Mouse (Mus musculus): Measurements from ENCODE around the gene Btd. TPM values are rescaled to one million over a fixed set of nuclear protein-coding genes. Genes with fewer than 3 reads are reported as not detected.
"Not testable (repeated sequence)": the region's sequence is repeated elsewhere in the genome, so short reads cannot be mapped to it uniquely, and the experiment has no call there.

The Btd gene
- polyA plus RNA-seq (2014; fragmentation: Nextera tagmentation; extraction: Ambion mirVana), result 17.3 and 19.0 TPM in 2 replicates

DNA sequence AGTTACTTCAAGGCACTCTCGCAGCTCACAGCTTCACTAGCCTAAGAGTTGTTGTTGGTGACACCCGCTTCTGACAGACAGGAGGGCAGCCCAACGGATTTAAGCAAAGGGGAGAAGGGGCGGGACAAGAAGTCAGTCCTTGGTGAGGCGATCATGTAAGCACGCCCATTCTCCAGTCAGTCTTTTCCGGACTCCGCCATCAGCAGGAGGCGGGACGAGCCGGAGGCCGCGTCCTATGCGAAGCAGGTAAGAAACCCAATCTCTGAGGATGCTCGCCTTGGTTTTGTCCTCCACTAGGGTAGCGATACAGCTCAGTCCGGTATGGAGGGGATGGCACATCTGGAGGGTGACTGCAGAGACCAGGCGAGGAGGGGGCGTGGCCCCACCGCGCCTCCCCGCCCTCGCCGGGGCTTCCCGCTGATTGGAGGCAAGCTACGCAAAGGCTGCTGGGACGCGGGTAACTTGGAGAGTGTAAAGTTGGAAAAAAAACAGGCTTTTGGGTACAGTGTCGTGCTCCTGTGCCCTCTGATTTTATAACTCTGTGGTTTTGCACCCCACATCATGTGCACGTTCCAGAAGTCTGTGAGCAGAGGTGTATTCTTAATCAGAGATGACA lies at the start of gene Btd, which contains the start of gene Hacl1:
Gene Btd, plus strand, starts transcription at position 139 of the 616 bp plus-strand sequence.
Gene Hacl1, minus strand, starts transcription at position 397 of the 616 bp plus-strand sequence.
- DNase-seq (ENCODE audit: low spot score) (peak; percentile 95), ATAC-seq (peak; percentile 99)
- WGBS, result under 1% methylated on average over 30 of the region's 30 CpGs
- H3K27ac ChIP-seq (ENCODE audit: low read depth, low read length), result peak within 1 kb of the TSS; percentile 77
- no peaks in the 10 kb centered on the region for H3K36me3 ChIP-seq (ENCODE audit: control insufficient read depth, insufficient read depth, low read length)
- peak within 1 kb of the TSS; percentile 65 for H3K4me3 ChIP-seq (ENCODE audit: low read depth, low read length)
- H3K4me2 ChIP-seq (ENCODE audit: low read length), result peak within 1 kb of the TSS; percentile 90
- peaks cover 11% of the 10 kb centered on the region for H3K4me1 ChIP-seq (ENCODE audit: control insufficient read depth, insufficient read depth, low read length)
- H3K9me3 ChIP-seq (replicated peaks; ENCODE audit: control insufficient read depth, low read length), result no peaks in the 10 kb centered on the region
- no peaks in the 10 kb centered on the region for H3K27me3 ChIP-seq (replicated peaks; ENCODE audit: control insufficient read depth, insufficient read depth, low read length)
- H3K9ac ChIP-seq (ENCODE audit: low read length), result peak within 1 kb of the TSS; percentile 66

DNA sequence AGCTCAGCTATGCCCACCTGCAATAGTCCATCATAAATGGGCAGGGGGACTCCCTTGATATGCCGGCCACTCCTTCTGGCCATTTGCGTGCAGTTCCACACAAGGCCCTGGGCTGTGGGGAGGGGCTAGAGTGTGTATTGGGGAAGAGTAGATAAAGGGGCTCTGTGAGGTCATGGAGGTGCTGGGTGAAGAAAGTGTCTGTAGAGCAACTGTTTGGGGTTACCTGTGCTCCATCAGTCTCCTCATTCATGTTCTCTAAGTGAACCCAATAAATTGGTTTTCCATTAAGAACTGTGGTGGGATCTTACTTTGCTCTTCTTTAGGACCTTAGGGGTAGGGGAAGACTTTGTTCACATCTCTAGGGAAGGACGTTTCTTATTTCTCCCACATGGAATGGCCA lies 49.6 kb upstream of the Btd start, which contains the start of gene Colq:
Gene Colq, minus strand, starts transcription at position 101 of the 400 bp plus-strand sequence.
- ATAC-seq, result no peak
- DNase-seq (ENCODE audit: low spot score), result no peak
- Histone ChIP-seq H3K36me3 (ENCODE audit: control insufficient read depth, insufficient read depth, low read length) (no peaks in the 10 kb centered on the region), H3K9ac (ENCODE audit: low read length) (no peak within 1 kb of the TSS), H3K27ac (ENCODE audit: low read depth, low read length) (no peak within 1 kb of the TSS), H3K4me1 (ENCODE audit: control insufficient read depth, insufficient read depth, low read length) (no peaks in the 10 kb centered on the region), H3K27me3 (replicated peaks; ENCODE audit: control insufficient read depth, insufficient read depth, low read length) (no peaks in the 10 kb centered on the region), H3K4me3 (ENCODE audit: low read depth, low read length) (no peak within 1 kb of the TSS), H3K4me2 (ENCODE audit: low read length) (no peak within 1 kb of the TSS), H3K9me3 (replicated peaks; ENCODE audit: control insufficient read depth, low read length) (no peaks in the 10 kb centered on the region)
- WGBS, result 90% methylated on average over 3 of the region's 3 CpGs

DNA sequence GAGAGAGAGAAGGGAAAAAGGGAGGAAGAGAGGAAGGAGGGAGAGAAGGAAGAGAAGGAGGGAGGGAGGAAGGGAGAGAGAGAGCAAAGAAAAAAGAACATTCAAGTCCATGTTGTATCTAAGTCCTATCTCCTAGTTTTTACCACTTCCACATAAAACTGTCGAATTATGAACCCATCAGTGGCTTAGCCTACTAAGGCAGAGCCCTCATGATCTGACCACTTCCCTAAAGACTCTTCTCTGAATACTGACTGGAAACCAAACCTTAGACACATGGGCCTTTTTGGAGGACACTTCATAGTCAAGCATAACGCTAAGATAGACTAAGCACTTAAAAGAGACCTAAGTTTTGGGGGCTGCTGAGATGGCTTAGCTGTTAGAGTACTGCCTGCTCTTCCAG lies 47.8 kb upstream of the Btd start:
- ATAC-seq (no peak), DNase-seq (ENCODE audit: low spot score) (no peak)
- WGBS, result 89% methylated on average over 2 of the region's 2 CpGs
- H3K4me2 ChIP-seq (ENCODE audit: low read length), result no peak overlapping the region
- no peaks in the 10 kb centered on the region for H3K27me3 ChIP-seq (replicated peaks; ENCODE audit: control insufficient read depth, insufficient read depth, low read length)
- H3K9me3 ChIP-seq (replicated peaks; ENCODE audit: control insufficient read depth, low read length), result no peaks in the 10 kb centered on the region
- H3K9ac ChIP-seq (ENCODE audit: low read length), result no peak overlapping the region
- no peak overlapping the region for H3K27ac ChIP-seq (ENCODE audit: low read depth, low read length)
- no peak overlapping the region for H3K4me3 ChIP-seq (ENCODE audit: low read depth, low read length)
- no peaks in the 10 kb centered on the region for H3K4me1 ChIP-seq (ENCODE audit: control insufficient read depth, insufficient read depth, low read length)
- H3K36me3 ChIP-seq (ENCODE audit: control insufficient read depth, insufficient read depth, low read length), result no peaks in the 10 kb centered on the region

DNA sequence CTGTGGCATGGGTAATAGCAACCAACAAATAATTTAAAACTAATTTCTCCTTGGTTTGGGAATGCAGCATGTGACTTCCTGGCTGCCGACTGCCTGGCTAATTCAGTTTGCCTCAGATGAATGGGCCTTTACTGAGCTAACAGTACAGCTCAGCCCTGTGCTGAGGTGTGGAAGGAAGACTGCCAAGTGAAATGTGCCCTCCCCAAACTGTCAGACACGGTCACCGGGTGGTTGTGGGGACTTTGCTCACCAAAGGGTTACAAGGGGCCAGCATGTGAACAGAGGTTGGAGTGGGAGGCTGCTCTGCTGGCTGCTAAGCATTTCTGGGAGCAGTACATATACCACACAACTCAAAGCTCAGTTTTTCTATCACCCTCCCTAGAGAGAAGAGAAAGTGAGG lies 46.1 kb upstream of the Btd start:
- no peak overlapping the region for H3K9ac ChIP-seq (ENCODE audit: low read length)
- no peak for ATAC-seq
- 80% methylated on average over 3 of the region's 3 CpGs for WGBS
- H3K4me3 ChIP-seq (ENCODE audit: low read depth, low read length), result no peak overlapping the region
- H3K4me1 ChIP-seq (ENCODE audit: control insufficient read depth, insufficient read depth, low read length), result no peaks in the 10 kb centered on the region
- H3K36me3 ChIP-seq (ENCODE audit: control insufficient read depth, insufficient read depth, low read length), result no peaks in the 10 kb centered on the region
- H3K27me3 ChIP-seq (replicated peaks; ENCODE audit: control insufficient read depth, insufficient read depth, low read length), result no peaks in the 10 kb centered on the region
- no peak overlapping the region for H3K27ac ChIP-seq (ENCODE audit: low read depth, low read length)
- H3K9me3 ChIP-seq (replicated peaks; ENCODE audit: control insufficient read depth, low read length), result no peaks in the 10 kb centered on the region
- H3K4me2 ChIP-seq (ENCODE audit: low read length), result no peak overlapping the region
- no peak for DNase-seq (ENCODE audit: low spot score)

DNA sequence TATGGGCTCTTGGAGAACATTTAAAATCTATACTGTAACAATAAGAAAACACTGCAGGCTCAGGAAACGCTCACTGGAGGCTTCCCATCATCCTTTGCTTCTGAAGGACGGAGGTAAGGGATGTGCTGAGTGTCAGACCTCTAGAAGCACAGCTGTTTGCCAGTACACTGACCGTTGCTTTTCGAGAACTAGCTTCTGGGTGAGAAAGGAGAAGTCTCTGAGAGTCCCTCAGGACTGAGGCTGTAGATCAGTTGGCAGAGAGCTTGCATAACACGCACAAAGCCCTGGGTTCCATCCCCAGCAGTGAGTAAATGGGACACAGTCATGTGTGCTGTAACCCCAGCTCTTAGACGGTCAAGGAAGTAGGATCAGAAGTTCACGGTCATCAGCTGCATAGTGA lies 44.4 kb upstream of the Btd start:
- H3K36me3 ChIP-seq (ENCODE audit: control insufficient read depth, insufficient read depth, low read length), result no peaks in the 10 kb centered on the region
- WGBS, result 88% methylated on average over 7 of the region's 7 CpGs

DNA sequence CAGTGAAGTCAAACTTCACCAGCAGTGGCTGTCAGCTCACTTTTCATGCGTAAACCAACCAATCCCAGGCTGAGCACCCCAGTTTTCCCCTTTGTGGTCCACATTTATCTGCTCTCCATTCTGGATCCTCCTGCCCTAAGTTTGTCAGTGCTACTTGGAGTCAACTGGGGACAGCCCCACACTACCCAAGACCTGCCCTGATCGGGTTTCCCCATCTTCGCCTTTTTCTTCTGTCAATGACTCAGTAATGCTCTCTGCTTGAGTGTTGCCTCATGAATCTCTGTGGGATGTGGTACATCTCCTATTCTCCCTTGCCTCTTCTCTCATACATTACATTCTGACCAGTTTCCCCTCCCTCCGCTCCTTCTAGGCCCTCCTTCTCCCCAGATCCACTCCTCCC lies 43.4 kb upstream of the Btd start:
- Histone ChIP-seq H3K27ac (ENCODE audit: low read depth, low read length) (no peak overlapping the region), H3K4me1 (ENCODE audit: control insufficient read depth, insufficient read depth, low read length) (no peaks in the 10 kb centered on the region), H3K4me3 (ENCODE audit: low read depth, low read length) (no peak overlapping the region), H3K9ac (ENCODE audit: low read length) (no peak overlapping the region), H3K9me3 (replicated peaks; ENCODE audit: control insufficient read depth, low read length) (no peaks in the 10 kb centered on the region), H3K36me3 (ENCODE audit: control insufficient read depth, insufficient read depth, low read length) (no peaks in the 10 kb centered on the region), H3K27me3 (replicated peaks; ENCODE audit: control insufficient read depth, insufficient read depth, low read length) (no peaks in the 10 kb centered on the region), H3K4me2 (ENCODE audit: low read length) (no peak overlapping the region)
- ATAC-seq (no peak), DNase-seq (ENCODE audit: low spot score) (no peak)
- whole genome bisulfite sequencing, result 96% methylated on average over 4 of the region's 4 CpGs

More for the DNA sequence above, 44.4 kb upstream of the Btd start:
- Histone ChIP-seq H3K27me3 (replicated peaks; ENCODE audit: control insufficient read depth, insufficient read depth, low read length) (no peaks in the 10 kb centered on the region), H3K9me3 (replicated peaks; ENCODE audit: control insufficient read depth, low read length) (no peaks in the 10 kb centered on the region), H3K27ac (ENCODE audit: low read depth, low read length) (no peak overlapping the region), H3K4me3 (ENCODE audit: low read depth, low read length) (no peak overlapping the region), H3K9ac (ENCODE audit: low read length) (no peak overlapping the region), H3K4me1 (ENCODE audit: control insufficient read depth, insufficient read depth, low read length) (no peaks in the 10 kb centered on the region), H3K4me2 (ENCODE audit: low read length) (no peak overlapping the region)
- DNase-seq (ENCODE audit: low spot score) (no peak), ATAC-seq (no peak)

DNA sequence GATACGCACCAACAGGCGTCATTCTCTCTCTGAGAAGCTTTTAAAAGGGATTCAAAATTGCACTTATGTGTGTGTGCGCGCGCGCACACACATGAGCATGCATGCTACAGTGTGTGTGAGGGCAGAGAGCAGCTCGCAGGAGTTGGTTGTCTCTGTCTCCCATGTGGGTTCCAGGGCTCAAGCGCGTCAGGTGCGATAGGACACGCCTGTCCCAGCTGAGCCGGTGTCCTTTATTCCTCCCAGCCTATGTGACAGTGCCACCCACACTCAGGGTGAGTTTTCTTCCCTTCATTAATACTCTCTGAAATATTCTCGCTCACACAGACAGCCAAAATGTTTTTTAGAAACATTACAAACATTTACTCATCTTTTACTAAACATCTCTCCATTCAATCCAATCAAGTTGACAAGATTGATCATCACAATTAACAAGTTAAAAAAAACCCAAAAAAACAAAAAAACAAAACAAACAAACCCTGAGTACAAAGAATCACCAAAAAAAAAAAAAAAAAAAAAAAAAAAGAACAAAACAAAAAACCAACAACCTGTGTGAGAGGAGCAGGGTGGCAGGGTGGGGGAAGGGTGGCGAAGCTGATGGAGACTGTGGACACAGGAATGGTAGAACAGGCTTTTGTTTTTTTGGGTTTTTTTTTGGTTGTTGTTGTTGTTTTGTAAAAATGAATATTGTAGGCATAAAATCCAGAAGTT lies 38.8 kb upstream of the Btd start:
- Histone ChIP-seq H3K27me3 (replicated peaks; ENCODE audit: control insufficient read depth, insufficient read depth, low read length) (no peaks in the 10 kb centered on the region), H3K4me1 (ENCODE audit: control insufficient read depth, insufficient read depth, low read length) (no peaks in the 10 kb centered on the region), H3K4me2 (ENCODE audit: low read length) (no peak overlapping the region), H3K36me3 (ENCODE audit: control insufficient read depth, insufficient read depth, low read length) (no peaks in the 10 kb centered on the region), H3K9ac (ENCODE audit: low read length) (no peak overlapping the region), H3K9me3 (replicated peaks; ENCODE audit: control insufficient read depth, low read length) (no peaks in the 10 kb centered on the region), H3K4me3 (ENCODE audit: low read depth, low read length) (no peak overlapping the region), H3K27ac (ENCODE audit: low read depth, low read length) (no peak overlapping the region)
- 94% methylated on average over 14 of the region's 14 CpGs for WGBS
- no peak for DNase-seq (ENCODE audit: low spot score)
- ATAC-seq, result no peak

DNA sequence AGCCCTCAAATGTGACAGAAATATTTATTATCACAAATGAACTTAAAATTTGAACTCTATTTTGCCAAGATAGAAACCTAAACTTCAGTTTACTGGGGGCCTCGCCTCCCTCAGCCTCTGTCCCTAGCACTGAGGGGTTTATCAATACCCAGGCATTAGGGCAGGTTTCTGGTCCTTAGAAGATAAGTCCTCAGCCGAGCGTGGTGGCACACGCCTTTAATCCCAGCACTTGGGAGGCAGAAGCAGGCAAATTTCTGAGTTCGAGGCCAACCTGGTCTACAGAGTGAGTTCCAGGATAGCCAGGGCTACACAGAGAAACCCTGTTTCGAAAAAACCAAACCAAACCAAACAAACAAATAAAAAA lies 38.2 kb upstream of the Btd start:
- not testable (repeated sequence) for H3K27me3 ChIP-seq (replicated peaks; ENCODE audit: control insufficient read depth, insufficient read depth, low read length); H3K27ac ChIP-seq (ENCODE audit: low read depth, low read length); H3K36me3 ChIP-seq (ENCODE audit: control insufficient read depth, insufficient read depth, low read length); ATAC-seq; H3K9me3 ChIP-seq (replicated peaks; ENCODE audit: control insufficient read depth, low read length); H3K9ac ChIP-seq (ENCODE audit: low read length); DNase-seq (ENCODE audit: low spot score); H3K4me3 ChIP-seq (ENCODE audit: low read depth, low read length); H3K4me1 ChIP-seq (ENCODE audit: control insufficient read depth, insufficient read depth, low read length); H3K4me2 ChIP-seq (ENCODE audit: low read length)
- WGBS, result 87% methylated on average over 6 of the region's 6 CpGs

DNA sequence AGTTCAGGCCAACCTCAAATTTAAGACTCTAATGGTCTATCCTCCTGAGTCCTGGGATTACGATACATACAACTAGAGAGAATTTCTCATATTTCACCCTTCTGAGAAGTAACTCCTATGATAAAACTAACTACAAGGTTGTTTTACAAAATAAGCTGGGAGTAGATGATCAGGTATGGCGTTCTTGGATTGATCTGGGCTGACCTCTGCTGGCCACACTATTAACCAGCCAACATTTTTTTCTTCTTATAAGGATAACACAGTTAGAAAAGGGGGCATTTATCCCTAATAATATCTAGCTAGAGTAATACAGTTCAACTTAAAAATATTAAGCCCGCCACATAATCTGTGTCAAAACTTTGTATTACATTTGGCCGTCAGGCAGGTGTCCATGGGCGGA lies 35.9 kb upstream of the Btd start:
- Histone ChIP-seq H3K36me3 (ENCODE audit: control insufficient read depth, insufficient read depth, low read length) (no peaks in the 10 kb centered on the region), H3K9ac (ENCODE audit: low read length) (no peak overlapping the region)
- DNase-seq (ENCODE audit: low spot score), result no peak

More for the DNA sequence above, 35.9 kb upstream of the Btd start:
- ATAC-seq, result no peak
- Histone ChIP-seq H3K4me3 (ENCODE audit: low read depth, low read length) (no peak overlapping the region), H3K9me3 (replicated peaks; ENCODE audit: control insufficient read depth, low read length) (no peaks in the 10 kb centered on the region), H3K4me1 (ENCODE audit: control insufficient read depth, insufficient read depth, low read length) (no peaks in the 10 kb centered on the region), H3K27ac (ENCODE audit: low read depth, low read length) (no peak overlapping the region), H3K4me2 (ENCODE audit: low read length) (no peak overlapping the region), H3K27me3 (replicated peaks; ENCODE audit: control insufficient read depth, insufficient read depth, low read length) (no peaks in the 10 kb centered on the region)
- 87% methylated on average over 5 of the region's 5 CpGs for WGBS
